Mouse (Mus musculus): Measurements from ENCODE around the gene Mmp10. TPM values are rescaled to one million over a fixed set of nuclear protein-coding genes. Genes with fewer than 3 reads are reported as not detected.

Mmp10 gene
- polyA plus RNA-seq, 1 experiment, result not detected

DNA sequence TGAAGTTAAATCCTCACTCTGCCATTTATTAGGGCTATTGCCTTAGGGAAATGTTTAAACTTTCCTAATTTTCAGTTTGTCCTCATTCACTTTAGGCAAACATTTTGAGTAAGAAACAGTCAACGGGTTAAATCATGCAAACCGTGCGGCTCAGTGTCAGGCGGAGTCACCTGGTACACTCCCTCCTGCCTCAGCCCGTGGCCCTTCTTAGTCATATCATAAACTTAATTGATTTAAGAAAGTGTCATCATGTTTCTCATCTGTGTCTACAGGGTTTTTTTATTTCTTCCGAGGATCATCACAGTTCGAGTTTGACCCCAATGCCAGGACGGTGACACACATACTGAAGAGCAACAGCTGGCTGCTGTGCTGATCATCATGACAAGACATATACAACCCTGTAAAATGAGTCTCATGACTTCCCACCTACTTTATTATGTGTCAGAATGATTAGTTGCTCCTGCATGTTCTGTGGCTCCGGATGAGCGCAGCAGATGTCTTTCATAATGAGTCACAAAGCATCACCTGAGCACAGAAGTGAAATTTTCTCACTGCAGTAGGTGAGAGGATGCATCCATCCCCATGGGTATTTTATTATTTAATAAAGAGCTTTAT is 7.6 kb downstream of the Mmp10 start:
- WGBS, result 83% methylated on average over 10 of the region's 10 CpGs
- no peaks in the 10 kb centered on the region for H3K36me3 ChIP-seq (ENCODE audit: control insufficient read depth, insufficient read depth, low read length)
- DNase-seq (ENCODE audit: low read depth in 1 of 2, low spot score in 2 of 2), result no peak
- TF ChIP-seq POLR2A (IDR thresholded peaks at IDR 0.05; ENCODE audit: low read depth, low read length) (no peak), CTCF (IDR thresholded peaks at IDR 0.05; ENCODE audit: extremely low read depth, insufficient read depth, insufficient read length, insufficient replicate concordance) (no peak)
- H3K27ac ChIP-seq (ENCODE audit: insufficient read depth, low read length), result no peak overlapping the region
- no peak overlapping the region for H3K4me3 ChIP-seq (ENCODE audit: extremely low read depth, insufficient read depth, insufficient read length)
- H3K27me3 ChIP-seq (ENCODE audit: control insufficient read depth, insufficient read depth, low read length), result no peaks in the 10 kb centered on the region
- peaks cover 5% of the 10 kb centered on the region; the same call in 1 of the 2 replicates for H3K4me1 ChIP-seq (ENCODE audit: control insufficient read depth, insufficient read depth, insufficient read length)

DNA sequence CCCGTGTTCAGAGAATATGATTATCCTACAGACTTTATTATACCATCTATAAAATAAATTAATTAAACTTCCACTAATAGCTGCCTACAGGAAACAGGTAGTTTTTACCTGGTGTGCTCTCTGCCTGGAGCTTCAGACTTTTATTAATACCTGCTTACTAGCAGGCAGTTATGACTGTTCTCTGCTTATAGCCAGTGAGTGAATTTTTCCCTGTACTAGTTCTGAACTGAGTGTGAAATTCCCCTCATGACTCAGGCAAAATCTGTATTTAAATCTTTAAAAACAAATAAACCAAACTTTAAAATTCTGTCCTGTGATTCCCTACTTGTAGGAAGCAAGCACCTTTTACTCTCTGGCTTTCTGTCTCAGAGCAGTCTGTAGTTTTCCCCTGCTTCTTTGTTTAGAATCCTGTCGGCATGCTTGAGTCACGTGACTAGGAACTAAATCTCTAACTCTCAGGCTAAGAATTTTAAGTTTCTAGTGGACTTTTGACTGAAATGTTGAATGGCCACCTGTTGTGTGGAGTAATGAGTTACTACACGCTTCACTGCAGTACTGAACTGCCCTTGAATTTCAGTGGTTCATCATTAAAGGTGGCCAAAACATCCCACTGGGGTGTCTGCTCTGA is 15.9 kb downstream of the Mmp10 start:
- H3K27ac ChIP-seq (ENCODE audit: insufficient read depth, low read length), result no peak overlapping the region
- no peaks in the 10 kb centered on the region for H3K27me3 ChIP-seq (ENCODE audit: control insufficient read depth, insufficient read depth, low read length)
- WGBS, result 83% methylated on average over 4 of the region's 4 CpGs
- TF ChIP-seq POLR2A (IDR thresholded peaks at IDR 0.05; ENCODE audit: low read depth, low read length) (no peak), CTCF (IDR thresholded peaks at IDR 0.05; ENCODE audit: extremely low read depth, insufficient read depth, insufficient read length, insufficient replicate concordance) (no peak)
- no peak for DNase-seq (ENCODE audit: low read depth in 1 of 2, low spot score in 2 of 2)
- no peaks in the 10 kb centered on the region for H3K4me1 ChIP-seq (ENCODE audit: control insufficient read depth, insufficient read depth, insufficient read length)
- H3K36me3 ChIP-seq (ENCODE audit: control insufficient read depth, insufficient read depth, low read length), result no peaks in the 10 kb centered on the region
- no peak overlapping the region for H3K4me3 ChIP-seq (ENCODE audit: extremely low read depth, insufficient read depth, insufficient read length)

DNA sequence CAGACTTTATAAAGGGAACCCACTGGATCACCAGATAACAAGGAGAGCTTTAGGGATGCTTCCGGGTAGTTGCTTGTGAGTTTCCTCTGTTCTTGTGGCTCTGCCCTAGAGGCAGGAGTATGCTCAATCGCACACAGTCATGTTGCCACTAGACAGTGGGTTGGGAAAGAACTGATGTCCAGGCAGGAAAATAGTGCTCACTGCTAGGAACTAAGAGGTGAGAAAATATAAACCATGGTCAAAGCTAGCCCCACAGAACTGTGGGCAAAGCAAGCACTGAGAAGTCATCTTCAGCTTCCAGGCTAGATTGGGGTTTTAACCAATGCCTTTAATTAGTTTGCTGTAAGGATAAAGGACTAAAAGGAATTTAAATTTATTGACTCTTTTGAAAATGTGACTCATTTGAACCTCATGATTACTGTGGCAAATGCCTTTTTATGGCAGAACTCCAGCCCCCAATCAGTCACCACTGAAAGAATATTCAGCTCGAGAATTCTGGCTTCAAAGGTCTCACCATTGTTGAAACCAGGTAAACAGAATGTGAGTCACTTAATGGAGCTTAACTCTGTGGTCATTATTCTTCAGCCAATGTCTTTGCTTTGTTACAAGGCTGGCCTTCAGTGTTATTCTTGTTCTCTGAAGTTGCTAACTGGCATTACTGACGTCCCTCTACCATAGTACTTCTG is 24.2 kb downstream of the Mmp10 start:
- no peak for DNase-seq (ENCODE audit: low read depth in 1 of 2, low spot score in 2 of 2)
- Histone ChIP-seq H3K27ac (ENCODE audit: insufficient read depth, low read length) (no peak overlapping the region), H3K36me3 (ENCODE audit: control insufficient read depth, insufficient read depth, low read length) (no peaks in the 10 kb centered on the region), H3K4me3 (ENCODE audit: extremely low read depth, insufficient read depth, insufficient read length) (no peak overlapping the region), H3K27me3 (ENCODE audit: control insufficient read depth, insufficient read depth, low read length) (no peaks in the 10 kb centered on the region), H3K4me1 (ENCODE audit: control insufficient read depth, insufficient read depth, insufficient read length) (no peaks in the 10 kb centered on the region)
- TF ChIP-seq CTCF (IDR thresholded peaks at IDR 0.05; ENCODE audit: extremely low read depth, insufficient read depth, insufficient read length, insufficient replicate concordance), result no peak
- no peak for TF ChIP-seq POLR2A (IDR thresholded peaks at IDR 0.05; ENCODE audit: low read depth, low read length)
- 83% methylated on average over 4 of the region's 4 CpGs for WGBS

DNA sequence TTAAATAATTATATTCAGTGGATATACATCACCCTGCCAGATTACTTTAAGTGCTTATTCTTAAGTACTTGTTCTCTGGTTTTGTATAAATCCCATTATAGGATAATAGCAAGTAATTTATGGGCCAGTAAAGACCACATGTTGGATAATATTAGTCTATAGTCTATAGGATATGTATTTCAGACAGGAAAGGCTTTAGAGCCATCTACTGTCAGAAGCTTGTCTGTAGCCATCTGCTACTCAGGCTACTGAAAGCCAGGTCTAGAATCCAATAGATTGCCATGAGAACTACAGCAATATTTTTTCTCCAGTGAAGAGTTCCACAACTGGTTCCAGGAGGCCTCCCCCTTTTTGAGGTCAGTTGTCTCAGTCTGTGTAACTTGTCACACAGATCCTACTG is 40.6 kb downstream of the Mmp10 start:
- DNase-seq (ENCODE audit: low read depth in 1 of 2, low spot score in 2 of 2), result no peak
- H3K27ac ChIP-seq (ENCODE audit: insufficient read depth, low read length), result no peak overlapping the region
- no peak for TF ChIP-seq POLR2A (IDR thresholded peaks at IDR 0.05; ENCODE audit: low read depth, low read length)
- no peak for TF ChIP-seq CTCF (IDR thresholded peaks at IDR 0.05; ENCODE audit: extremely low read depth, insufficient read depth, insufficient read length, insufficient replicate concordance)
- no peak overlapping the region for H3K4me3 ChIP-seq (ENCODE audit: extremely low read depth, insufficient read depth, insufficient read length)
- H3K36me3 ChIP-seq (ENCODE audit: control insufficient read depth, insufficient read depth, low read length), result no peaks in the 10 kb centered on the region
- no peaks in the 10 kb centered on the region for H3K27me3 ChIP-seq (ENCODE audit: control insufficient read depth, insufficient read depth, low read length)
- H3K4me1 ChIP-seq (ENCODE audit: control insufficient read depth, insufficient read depth, insufficient read length), result no peaks in the 10 kb centered on the region

DNA sequence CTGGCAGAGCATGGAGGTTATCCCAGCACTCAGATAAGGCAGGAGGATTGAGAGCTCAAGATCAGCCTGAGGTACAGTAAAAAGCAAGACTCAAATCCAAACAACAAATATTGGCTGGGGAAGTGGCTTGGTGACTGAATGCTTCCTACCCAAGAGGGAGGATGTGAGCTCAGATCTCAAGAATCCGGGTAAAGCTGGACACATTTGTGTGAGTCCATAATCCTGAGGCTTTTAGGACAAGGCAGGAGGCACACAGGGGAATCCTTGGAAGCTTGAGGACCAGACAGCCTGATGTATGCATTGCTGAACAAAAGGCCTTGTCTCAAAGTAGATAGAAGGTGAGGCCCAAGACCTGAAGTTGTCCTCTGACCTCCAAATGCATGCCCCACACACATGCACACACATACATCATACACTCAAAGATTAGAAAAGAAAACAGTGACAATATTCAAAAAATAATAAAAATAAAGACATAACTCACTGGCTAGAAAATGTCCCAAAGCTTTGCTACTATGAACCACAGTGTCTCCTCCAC is 42.8 kb downstream of the Mmp10 start:
- no peak for TF ChIP-seq CTCF (IDR thresholded peaks at IDR 0.05; ENCODE audit: extremely low read depth, insufficient read depth, insufficient read length, insufficient replicate concordance)
- TF ChIP-seq POLR2A (IDR thresholded peaks at IDR 0.05; ENCODE audit: low read depth, low read length), result no peak
- WGBS, result 80% methylated on average over 1 of the region's 1 CpGs

DNA sequence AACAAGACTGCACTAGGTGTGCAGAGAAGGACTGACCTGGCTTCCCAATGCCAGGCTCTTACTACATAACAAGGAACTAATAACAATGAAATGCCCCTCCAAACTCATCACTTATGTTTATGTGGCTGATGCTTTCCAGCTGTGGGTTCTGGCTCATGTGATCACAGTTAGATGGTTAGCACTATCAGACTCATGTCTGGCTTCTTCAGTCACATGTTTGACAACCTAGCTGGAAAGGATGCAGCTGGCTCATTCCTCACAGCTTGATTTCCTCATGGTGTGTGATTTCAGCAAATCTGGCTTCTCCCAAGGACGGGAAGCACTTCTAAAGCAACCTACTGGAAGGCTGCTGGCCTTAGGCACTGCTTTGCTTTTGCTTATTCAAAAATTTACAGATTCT is 43.3 kb downstream of the Mmp10 start:
- WGBS, result 80% methylated on average over 1 of the region's 1 CpGs
- Histone ChIP-seq H3K27ac (ENCODE audit: insufficient read depth, low read length) (no peak overlapping the region), H3K36me3 (ENCODE audit: control insufficient read depth, insufficient read depth, low read length) (no peaks in the 10 kb centered on the region), H3K4me3 (ENCODE audit: extremely low read depth, insufficient read depth, insufficient read length) (no peak overlapping the region), H3K4me1 (ENCODE audit: control insufficient read depth, insufficient read depth, insufficient read length) (no peaks in the 10 kb centered on the region), H3K27me3 (ENCODE audit: control insufficient read depth, insufficient read depth, low read length) (no peaks in the 10 kb centered on the region)
- DNase-seq (ENCODE audit: low read depth in 1 of 2, low spot score in 2 of 2), result no peak
- no peak for TF ChIP-seq CTCF (IDR thresholded peaks at IDR 0.05; ENCODE audit: extremely low read depth, insufficient read depth, insufficient read length, insufficient replicate concordance)
- TF ChIP-seq POLR2A (IDR thresholded peaks at IDR 0.05; ENCODE audit: low read depth, low read length), result no peak

More for the DNA sequence above, 42.8 kb downstream of the Mmp10 start:
- no peaks in the 10 kb centered on the region for H3K36me3 ChIP-seq (ENCODE audit: control insufficient read depth, insufficient read depth, low read length)
- no peaks in the 10 kb centered on the region for H3K4me1 ChIP-seq (ENCODE audit: control insufficient read depth, insufficient read depth, insufficient read length)
- H3K27me3 ChIP-seq (ENCODE audit: control insufficient read depth, insufficient read depth, low read length), result no peaks in the 10 kb centered on the region
- H3K27ac ChIP-seq (ENCODE audit: insufficient read depth, low read length), result no peak overlapping the region
- no peak overlapping the region for H3K4me3 ChIP-seq (ENCODE audit: extremely low read depth, insufficient read depth, insufficient read length)
- DNase-seq (ENCODE audit: low read depth in 1 of 2, low spot score in 2 of 2), result no peak

Data from spleen, adult 2 months (tissue).